ENCODE assay signal across 20 mouse cellular contexts in genomic region chr1:161804541-161804971, GRCm38 (mm10). TPM values are rescaled to one million over a fixed set of nuclear protein-coding genes. Genes with fewer than 3 reads are reported as not detected.
DNase-seq lines count a peak whose midpoint lies in the region; ATAC-seq and TF ChIP-seq lines count a peak whose summit lies in the region.
"Had no signal": no experiment of that assay in that cellular context is flagged by ENCODE, and none has a peak within 500 bp of the region (broad histone marks: within the 10 kb centered on the region; RNA-seq: fewer than 3 reads in every experiment).

No protein-coding gene starts in this region.

- TF ChIP-seq POLR2A in heart, adult 2 months (IDR thresholded peaks at IDR 0.05; ENCODE audit: insufficient read depth, low read depth, low read length), result no peak

- H3K79me2 ChIP-seq in heart, adult 2 months (replicated peaks; ENCODE audit: control insufficient read depth, insufficient read depth, low read length), result no peaks in the 10 kb centered on the region

- H3K27ac ChIP-seq in heart, adult 2 months, result no peak overlapping the region
- H3K27ac ChIP-seq in hindbrain, embryonic 16.5 days (ENCODE audit: low read depth, low read length), result no peak overlapping the region
- H3K27ac ChIP-seq: hindbrain, embryonic 10.5 days; left cerebral cortex, adult 2 months; limb, embryonic 15.5 days had no signal

- no peaks in the 10 kb centered on the region for H3K27me3 ChIP-seq in heart, adult 2 months (ENCODE audit: control insufficient read depth, insufficient read depth, low read length)
- H3K27me3 ChIP-seq in hindbrain, embryonic 16.5 days (replicated peaks; ENCODE audit: control insufficient read depth, insufficient read depth, low read length), result no peaks in the 10 kb centered on the region
- H3K27me3 ChIP-seq: heart, embryonic 12.5 days; limb, embryonic 15.5 days had no signal

- 75% methylated on average over 8 of the region's 8 CpGs for WGBS in heart, adult 2 months
- WGBS in hindbrain, embryonic 16.5 days, result 90% methylated on average over 8 of the region's 8 CpGs

- no peak for TF ChIP-seq CTCF in heart, adult 2 months (IDR thresholded peaks at IDR 0.05)

- TF ChIP-seq EP300 in heart, adult 2 months (IDR thresholded peaks at IDR 0.05; ENCODE audit: insufficient read depth, low read depth, low read length), result no peak

- ATAC-seq in megakaryocyte progenitor cell, adult 5-6 weeks (replicated peaks; ENCODE audit: poor library complexity), result peak; percentile 51
- no peak for ATAC-seq in hindbrain, embryonic 16.5 days

- H3K4me1 ChIP-seq in heart, adult 2 months (ENCODE audit: control insufficient read depth, insufficient read depth, low read length), result no peaks in the 10 kb centered on the region
- no peaks in the 10 kb centered on the region for H3K4me1 ChIP-seq in hindbrain, embryonic 16.5 days (ENCODE audit: control insufficient read depth, insufficient read depth, low read depth, low read length)
- H3K4me1 ChIP-seq: hindbrain, embryonic 10.5 days; limb, embryonic 15.5 days had no signal

- no peak overlapping the region for H3K9ac ChIP-seq in heart, adult 2 months (ENCODE audit: low read depth, low read length)
- H3K9ac ChIP-seq in hindbrain, embryonic 16.5 days (ENCODE audit: low read depth, low read length), result no peak overlapping the region
- H3K9ac ChIP-seq: heart, embryonic 12.5 days; limb, embryonic 15.5 days; lung, embryonic 14.5 days had no signal

- no peak overlapping the region for H3K4me3 ChIP-seq in heart, adult 2 months
- H3K4me3 ChIP-seq in hindbrain, embryonic 16.5 days (ENCODE audit: low read length), result no peak overlapping the region
- H3K4me3 ChIP-seq: erythroblast, embryonic 14.5 days; heart, embryonic 12.5 days; hindbrain, embryonic 10.5 days; left cerebral cortex, adult 2 months; limb, embryonic 15.5 days; myocyte had no signal

- no peaks in the 10 kb centered on the region for H3K36me3 ChIP-seq in heart, adult 2 months (ENCODE audit: control insufficient read depth, insufficient read depth, low read length)
- H3K36me3 ChIP-seq in hindbrain, embryonic 16.5 days (ENCODE audit: control insufficient read depth, insufficient read depth, low read length), result no peaks in the 10 kb centered on the region
- H3K36me3 ChIP-seq: hindbrain, embryonic 10.5 days; limb, embryonic 15.5 days had no signal

- no peak overlapping the region for H3K4me2 ChIP-seq in hindbrain, embryonic 16.5 days (ENCODE audit: low read length)
- H3K4me2 ChIP-seq: heart, embryonic 12.5 days; limb, embryonic 15.5 days; lung, embryonic 14.5 days had no signal

- intact Hi-C loops in heart, adult 2 months (cut with DNase I), result no loop called here

- DNase-seq in adrenal gland, adult 8-10 months, result peak; percentile 23
- DNase-seq in adrenal gland, adult 2 months, result no peak
- DNase-seq in adrenal gland, postnatal 14 days, result peak; percentile 17
- peak; percentile 50 for DNase-seq in thymus, postnatal 25 days
- DNase-seq in layer of hippocampus, postnatal 14 days (ENCODE audit: low spot score in 2 of 2), result no peak
- DNase-seq in heart, adult 2 months, result no peak
- DNase-seq: cerebellum, adult 9-10 months; gastrocnemius, postnatal 10 days; kidney, adult 18-20 months; lung, embryonic 14.5 days; right cerebral cortex, postnatal 4 days had no signal

- no peaks in the 10 kb centered on the region for H3K9me3 ChIP-seq in hindbrain, embryonic 16.5 days (ENCODE audit: control insufficient read depth, low read length)
- H3K9me3 ChIP-seq: heart, embryonic 12.5 days; hindbrain, embryonic 10.5 days; limb, embryonic 15.5 days had no signal

RNA-seq across cellular contexts. Expression of gene Fasl, which starts 16.3 kb away (rescaled TPM):
- total RNA-seq in adrenal gland, adult 8-10 months (2022), result 1 to 10 TPM in 1 of 4 experiments, under 1 TPM in 1, not detected in 2; 0.35 to 1.4 TPM
- not detected for total RNA-seq in adrenal gland, adult 2 months (2021)
- polyA plus RNA-seq in adrenal gland, adult 2 months (2012; rRNA removed), result 0.04 TPM in 1 of 2 replicates, not detected in the other
- not detected in 2 replicates for total RNA-seq in adrenal gland, postnatal 14 days (2021)
- total RNA-seq in megakaryocyte progenitor cell, adult 5-6 weeks (2015), result not detected in 2 replicates
- total RNA-seq in megakaryocyte progenitor cell, adult 5-6 weeks (2017), result 0.25 TPM in 1 of 2 replicates, not detected in the other
- total RNA-seq in layer of hippocampus, postnatal 14 days (2021), result not detected
- total RNA-seq in heart, adult 2 months (2021), result not detected
- 0.10 TPM in 1 of 2 replicates, not detected in the other for polyA plus RNA-seq in heart, adult 2 months (2012; rRNA removed)
- 0.08 and 0.10 TPM in 2 replicates for polyA plus RNA-seq in hindbrain, embryonic 16.5 days (2015; fragmentation: Nextera tagmentation; extraction: Ambion mirVana)
- total RNA-seq: gastrocnemius, postnatal 10 days; MEL had no signal
- polyA plus RNA-seq: erythroblast, embryonic 14.5 days; heart, embryonic 12.5 days; hindbrain, embryonic 10.5 days; limb, embryonic 15.5 days; lung, embryonic 14.5 days; myocyte had no signal

Comparison
In these comparisons a context has a peak if more than half of its experiments do, and no peak if none do; other contexts are left out.
1. DNase-seq: peak in adrenal gland, adult 8-10 months (single experiment), adrenal gland, postnatal 14 days (single experiment) and thymus, postnatal 25 days (single experiment); none in adrenal gland, adult 2 months (single experiment), layer of hippocampus, postnatal 14 days (0 of 2) and heart, adult 2 months (0 of 2).